Mouse (Mus musculus): ENCODE data around the gene Rdh16f2.
A peak's percentile ranks its signal among the peaks of the same experiment; 100 is the strongest.
"Not testable (repeated sequence)": the region's sequence is repeated elsewhere in the genome, so short reads cannot be mapped to it uniquely, and the experiment has no call there.

Gene Rdh16f2

DNA sequence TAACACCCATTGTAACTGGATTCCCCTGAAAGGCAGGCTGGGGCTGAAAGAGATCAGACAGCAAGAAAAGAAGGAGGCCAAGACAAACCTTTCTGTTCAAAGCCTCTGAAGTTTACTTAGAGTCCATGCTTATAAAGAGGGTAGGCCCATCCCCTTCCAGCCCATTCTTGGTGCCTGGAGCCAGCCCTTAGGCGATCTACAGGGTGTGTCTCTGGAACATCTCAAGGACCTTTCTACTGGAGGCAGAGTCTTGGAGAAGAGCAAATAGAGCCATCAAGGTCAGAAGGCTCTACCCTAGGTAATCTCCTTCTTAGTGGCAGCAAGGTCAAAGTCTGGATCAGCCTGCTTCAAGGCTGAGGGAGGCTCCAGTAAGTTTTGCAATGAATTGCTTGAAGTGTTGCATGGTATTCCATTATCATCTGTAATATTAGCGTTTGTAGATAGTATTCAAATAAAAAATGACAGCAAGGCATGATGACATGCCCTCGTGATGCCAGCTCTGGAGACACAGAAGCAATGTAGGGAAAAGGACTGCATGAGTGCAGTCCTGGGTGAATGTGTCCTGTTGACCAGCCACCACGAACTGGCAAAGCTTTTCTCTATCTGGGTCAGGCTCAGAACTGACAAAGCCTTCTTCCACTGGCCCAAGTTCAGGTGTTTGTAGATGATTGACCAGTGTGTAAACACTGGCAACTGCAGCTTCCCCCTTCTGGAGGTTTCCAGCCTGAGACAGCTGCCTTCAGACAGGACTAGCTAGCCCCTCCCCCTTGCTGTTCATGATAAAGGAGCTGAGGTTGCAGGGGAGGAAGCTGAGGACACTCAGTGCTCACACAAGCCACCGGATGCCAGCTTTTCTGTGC, 27.1 kb downstream of the Rdh16f2 start:
- DNase-seq = peak; percentile 68

DNA sequence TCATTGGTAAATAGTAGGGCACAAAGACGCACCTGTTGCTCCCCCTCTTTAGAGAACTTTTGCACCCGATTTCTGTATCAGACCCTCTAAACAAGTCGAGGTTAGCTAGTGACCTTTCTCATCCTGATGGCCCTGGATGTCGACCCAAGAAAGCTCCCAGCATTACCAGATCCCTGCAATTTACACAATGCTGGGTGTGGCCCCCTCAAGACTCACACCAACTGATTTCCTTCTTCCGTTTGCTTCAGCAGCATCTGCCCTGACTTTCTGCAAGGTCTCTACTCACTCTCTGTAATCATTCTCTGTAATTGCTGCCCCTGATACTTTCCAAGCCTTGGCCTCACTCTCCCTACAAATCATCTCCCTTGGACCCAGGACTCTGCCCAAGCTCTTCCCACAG, 30.4 kb downstream of the Rdh16f2 start:
- no peak for DNase-seq

DNA sequence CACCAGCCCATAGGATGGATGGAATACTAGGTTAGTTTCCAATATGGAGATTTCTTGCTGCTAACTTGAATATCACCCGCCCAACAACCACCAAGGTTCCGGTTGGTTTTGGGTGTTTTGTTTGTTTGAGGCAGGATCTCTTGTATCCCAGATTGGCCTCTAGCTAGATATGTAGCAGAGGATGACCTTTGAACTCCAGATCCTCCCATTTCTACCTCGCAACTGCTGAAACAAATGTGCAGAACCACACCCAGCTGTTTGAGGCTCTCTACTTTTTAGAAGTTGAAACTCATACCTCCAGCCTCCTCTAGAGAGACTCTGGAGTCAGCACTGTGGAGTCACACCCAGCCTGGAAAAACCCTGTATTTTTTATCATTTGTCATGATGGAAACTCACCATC, 31.2 kb downstream of the Rdh16f2 start:
- no peak for DNase-seq

DNA sequence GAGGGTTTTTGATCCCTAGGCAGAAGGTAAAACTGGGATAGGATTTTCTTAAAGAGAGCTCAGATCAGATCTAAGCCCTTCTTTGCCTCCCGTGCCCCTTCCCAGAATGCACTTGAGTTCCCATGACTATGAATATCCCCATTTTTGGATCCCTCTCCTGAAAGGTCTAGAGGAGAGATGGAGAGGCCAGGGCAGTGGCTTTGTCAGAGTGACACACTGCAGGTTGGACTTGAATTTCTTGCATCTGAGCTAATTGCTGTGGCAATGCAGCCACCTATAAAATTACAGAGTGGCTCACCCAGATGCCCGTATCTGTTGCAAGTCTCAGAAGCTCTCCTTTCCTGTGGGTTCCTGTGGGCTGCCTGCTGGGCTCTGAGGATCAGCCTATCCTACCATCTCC, 31.9 kb downstream of the Rdh16f2 start, which contains the start of gene Sdr9c7:
Gene Sdr9c7 (plus strand): TSS at position 301 of the 400 bp plus-strand sequence.
- DNase-seq = no peak

DNA sequence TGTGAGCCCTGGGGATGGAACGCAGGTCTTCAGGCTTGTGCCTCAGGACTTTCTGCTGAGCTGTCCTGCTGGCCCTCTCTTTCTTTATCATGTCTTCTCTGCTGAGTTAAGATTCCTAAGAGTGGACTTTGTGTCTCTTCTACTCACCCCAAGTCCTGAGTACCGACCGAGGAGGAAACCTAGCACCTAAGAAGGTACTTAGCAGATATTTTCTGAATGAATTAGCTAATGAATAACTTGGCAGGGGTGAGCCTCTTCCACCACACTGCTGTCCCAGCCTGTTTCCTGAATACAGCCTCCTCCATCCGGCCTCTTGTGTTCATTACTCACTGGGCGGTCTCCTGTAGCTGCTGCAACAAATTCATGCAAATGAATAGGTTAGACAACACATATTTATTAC, 33.5 kb downstream of the Rdh16f2 start:
- DNase-seq = peak; percentile 19

DNA sequence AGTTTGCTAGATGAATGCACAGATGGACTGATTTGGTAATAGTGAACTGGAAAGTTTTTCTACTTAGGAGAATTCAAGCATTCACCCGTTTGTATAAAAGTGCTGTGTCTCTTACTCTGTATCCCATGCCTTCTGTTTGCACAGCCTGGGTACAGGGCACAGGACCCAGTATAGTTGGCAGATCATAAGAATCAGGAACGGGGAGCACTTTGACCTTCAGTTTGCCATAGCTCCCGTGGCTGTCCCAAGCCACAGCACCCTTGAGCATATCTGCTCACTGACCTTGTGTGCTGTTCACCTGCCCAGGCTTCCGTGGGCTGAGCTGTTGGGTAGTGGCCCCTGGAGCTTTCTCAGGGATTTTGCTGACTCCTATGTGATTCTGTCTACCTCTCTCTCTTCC, 35.5 kb downstream of the Rdh16f2 start:
- DNase-seq = no peak

DNA sequence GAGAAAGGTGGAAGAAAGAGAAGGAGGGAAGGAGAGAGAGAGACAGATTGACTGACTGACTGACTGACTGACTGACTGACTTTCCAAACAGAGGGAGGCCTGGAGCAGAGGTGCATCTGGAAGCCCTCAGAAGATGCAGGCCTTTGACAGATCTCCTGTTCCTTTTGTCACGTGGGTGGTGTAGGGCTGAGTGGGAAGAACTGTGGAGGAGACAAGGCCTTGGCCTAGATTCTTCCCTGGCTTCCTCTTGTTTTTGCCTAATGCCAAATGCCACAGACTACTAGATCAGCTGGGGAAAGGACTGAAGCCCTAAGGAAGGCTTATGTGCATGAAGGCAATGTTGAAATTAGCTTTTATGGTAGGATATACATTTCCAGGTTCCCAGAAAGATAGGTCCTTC, 36.8 kb downstream of the Rdh16f2 start:
- DNase-seq = no peak

DNA sequence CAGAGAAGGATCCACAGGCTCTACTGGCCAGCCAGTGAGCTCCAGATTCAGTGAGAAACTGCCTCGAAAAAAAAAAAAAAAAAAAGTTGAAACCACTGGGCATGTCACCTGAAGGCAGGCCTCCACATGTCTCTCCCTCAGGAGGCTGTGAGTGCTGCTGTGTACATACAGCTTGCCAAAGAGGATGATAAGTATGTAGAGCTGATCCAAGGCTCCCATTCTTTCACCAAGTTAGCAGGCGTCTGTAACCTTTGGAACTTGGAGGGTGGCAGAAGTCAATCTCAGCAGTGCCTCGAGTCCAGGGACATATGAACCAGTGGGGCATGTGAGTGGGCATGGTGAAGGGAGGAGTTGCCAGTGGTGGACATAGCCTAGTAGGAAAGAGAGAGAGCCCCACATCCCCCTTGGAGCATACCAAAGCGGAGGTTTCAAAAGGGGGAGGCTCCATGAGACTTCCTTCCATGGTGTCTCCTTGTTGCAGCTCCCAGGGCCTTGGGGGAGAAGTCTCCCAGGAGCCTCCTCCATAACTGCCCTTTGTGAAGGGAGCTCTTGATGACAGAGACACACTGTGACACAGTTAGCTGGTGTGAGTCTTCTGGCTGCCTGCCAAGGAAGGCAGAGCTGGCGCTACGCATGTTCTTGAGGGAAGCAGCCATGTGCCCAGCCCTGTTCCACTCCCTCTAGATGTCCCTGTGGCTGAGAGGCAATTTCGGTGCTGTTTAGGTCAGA, 38.6 kb downstream of the Rdh16f2 start:
- DNase-seq = peak; percentile 53

DNA sequence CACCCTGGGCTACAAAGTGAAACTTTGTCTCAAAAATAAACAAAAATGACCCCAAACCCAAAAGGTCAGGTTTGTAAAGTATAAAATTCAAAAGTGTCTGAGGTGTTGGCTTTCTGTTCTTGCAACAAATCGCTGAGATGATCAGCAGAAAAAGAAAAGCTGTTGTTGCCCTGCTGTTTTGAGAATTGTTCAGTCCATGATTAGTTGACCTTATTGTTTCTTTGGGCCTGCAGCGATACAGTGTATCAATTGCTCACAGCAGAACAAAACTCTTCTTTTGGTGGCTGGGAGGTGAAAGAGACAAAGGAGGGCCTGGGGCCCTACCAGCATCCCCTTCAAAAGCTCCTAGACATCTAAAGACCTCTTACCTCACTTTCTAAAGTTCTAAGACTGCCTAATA, 39.9 kb downstream of the Rdh16f2 start:
- no peak for DNase-seq

DNA sequence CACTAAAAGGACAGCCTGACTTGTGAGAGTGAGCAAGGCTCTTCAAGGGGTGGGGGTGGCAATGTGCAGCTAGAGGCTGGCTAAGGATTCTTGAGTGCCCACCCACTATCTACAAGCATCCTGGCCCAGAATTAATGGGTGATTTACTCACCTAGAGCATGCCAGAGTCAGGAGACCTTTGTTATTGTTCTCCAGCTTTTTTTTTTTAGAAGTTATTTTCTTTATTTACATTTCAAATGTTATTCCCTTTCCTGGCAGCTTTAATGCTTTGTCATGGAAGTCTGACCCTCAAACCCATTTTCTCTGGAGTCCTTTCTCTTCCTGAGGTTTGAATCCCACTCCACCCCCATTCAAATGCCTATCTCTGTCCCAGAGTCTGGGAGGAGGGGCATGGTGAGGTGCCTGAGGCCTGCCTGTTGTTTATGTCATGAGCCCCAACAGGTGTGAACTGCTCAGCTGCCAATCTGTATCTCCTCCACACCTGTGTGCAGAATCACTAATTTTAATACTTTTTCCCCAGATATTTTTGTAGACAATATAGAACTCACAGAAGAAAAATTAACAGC, 41.2 kb downstream of the Rdh16f2 start:
- DNase-seq = no peak

DNA sequence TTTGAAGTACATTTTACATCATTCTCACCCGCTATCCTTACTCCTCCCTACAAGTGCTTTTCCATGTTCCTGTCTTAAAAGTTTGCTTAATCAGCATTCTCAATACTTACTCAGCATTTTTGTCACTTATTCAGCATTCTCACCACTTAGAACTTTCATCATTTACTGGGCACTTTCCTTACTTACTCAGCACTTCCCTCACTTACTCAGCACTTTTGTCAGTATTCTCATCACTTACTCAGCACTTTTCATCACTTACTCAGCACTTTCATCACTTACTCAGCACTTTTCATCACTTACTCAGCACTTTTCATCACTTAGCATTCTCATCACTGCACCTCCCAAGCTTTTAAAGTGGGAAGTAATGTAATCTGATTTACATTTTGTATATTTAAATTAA, 49.3 kb downstream of the Rdh16f2 start:
- no peak for DNase-seq

DNA sequence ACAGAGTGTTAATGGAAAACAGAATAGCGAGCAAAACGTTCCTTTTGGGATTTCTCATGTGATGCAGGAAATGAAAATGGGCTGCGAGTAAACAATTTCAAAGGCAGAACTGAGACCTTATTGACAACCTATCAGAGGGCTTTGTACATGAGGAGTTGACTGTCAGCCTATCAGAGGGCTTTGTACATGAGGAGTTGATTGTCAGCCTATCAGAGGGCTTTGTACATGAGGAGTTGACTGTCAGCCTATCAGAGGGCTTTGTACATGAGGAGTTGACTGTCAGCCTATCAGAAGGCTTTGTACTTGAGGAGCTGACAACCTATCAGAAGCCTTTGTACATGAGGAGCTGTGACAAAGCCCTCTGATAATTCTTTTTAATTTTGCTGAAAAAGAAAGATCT, 50.9 kb downstream of the Rdh16f2 start:
- not testable (repeated sequence) for DNase-seq

DNA sequence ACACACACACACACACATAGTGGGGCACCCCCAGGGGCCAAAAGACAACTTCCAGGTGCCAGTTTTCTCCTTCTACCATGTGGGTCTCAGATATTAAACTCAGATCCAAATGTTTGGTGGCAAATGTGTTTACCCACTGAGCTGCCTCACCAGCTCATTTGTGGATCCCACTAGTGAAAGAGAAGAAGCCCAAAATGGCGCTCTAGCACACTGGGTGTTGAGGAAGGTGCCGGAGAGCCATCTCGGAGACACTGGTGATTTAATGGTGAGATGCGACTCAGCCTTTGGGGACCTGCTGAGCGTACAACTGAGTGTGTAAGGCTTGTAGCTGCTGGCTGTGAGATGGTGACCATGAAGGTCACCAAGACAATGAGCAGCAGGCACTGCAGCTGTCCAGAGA, 51.4 kb downstream of the Rdh16f2 start:
- no peak for DNase-seq

DNA sequence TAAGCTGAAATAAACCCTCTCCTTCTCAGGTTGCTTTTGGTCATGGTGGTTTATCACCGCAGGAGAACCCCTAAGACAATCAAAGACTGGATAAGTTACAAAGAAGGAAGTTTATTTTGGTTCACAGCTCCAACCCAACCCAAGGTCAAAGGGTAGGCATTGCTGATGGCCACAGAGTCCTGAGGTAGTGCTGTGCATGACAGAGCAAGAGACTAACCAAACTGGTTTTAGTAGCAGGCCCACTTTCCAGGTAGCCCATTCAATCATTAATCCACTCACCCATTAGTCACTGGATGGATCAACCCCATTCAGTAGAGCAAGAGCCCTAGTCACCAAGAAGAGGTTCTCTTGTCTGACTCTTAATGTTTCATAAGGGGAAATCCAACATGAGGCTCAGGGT, 56.0 kb downstream of the Rdh16f2 start:
- DNase-seq = no peak

DNA sequence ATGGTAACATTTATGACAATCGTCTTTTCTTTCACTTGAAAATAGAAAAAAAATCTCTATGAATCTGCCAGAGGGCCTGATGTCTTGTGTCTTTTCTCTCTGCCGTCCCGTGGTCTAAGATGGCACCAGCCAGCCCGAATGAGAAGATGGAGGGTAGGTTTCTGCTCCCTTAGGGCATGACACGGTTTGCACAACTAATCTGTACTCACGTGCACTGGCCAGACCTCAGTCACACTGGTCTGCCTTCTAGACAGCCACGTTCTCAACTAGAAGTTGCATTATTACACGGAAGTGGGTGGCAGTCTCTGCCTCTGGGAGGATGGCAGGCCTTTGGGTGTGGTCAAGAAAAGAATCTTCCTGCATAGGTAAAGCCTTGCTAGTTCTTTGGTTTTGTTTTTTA, 56.8 kb downstream of the Rdh16f2 start:
- DNase-seq = no peak

DNA sequence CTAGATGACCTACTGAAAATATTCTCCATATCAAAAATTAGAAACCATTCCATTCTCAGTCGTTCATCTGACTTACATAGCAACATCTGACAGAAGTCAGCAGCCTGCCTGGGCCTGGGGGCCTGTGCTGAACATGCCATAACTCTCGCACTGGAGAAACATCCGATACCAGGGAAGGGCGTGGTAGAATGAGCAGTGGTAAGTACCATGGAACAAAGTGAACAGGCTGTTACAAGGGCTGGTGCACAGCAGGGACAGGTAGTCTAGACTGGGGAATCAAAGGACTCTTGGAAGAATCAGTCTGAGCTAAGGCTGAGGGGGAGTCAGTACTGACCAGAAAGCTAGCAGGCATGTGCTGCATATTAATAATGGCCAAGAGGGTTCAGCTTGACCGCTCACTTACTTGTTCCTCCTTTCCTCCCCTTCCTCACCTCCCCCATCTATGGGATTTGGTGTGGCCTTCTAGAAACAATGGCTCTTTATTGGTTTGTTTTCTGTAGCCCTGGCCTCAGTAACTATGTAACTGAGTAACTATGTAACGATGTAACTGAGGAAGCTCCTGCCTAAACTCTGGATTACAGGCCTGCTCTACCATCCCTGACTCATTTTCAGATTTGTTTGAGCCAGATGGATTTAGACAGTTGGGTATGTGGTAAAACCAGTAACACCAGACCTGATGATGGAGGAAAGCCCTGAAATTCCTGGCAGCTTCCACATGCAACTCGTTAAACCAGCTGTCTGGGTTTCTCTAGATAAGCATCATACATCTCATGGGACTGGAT, 58.5 kb downstream of the Rdh16f2 start:
- no peak for DNase-seq
